Mouse (Mus musculus): ENCODE results near the gene Dclk2. TPM values are rescaled to one million over a fixed set of nuclear protein-coding genes. Genes with fewer than 3 reads are reported as not detected.

Gene Dclk2
- polyA plus RNA-seq, 1 experiment from 2014 or later: 2.3 TPM

GRCm38 (mm10) chr3:86883985-86884384 lies 36.7 kb downstream of the Dclk2 start:
- no peak for TF ChIP-seq CTCF (IDR thresholded peaks at IDR 0.05; ENCODE audit: low read depth)
- Histone ChIP-seq H3K27me3 (replicated peaks; ENCODE audit: control insufficient read depth, insufficient read depth, low read length) (no peaks in the 10 kb centered on the region), H3K4me3 (ENCODE audit: low read depth, low read length) (no peak overlapping the region), H3K9ac (ENCODE audit: low read depth, low read length) (no peak overlapping the region), H3K36me3 (ENCODE audit: control insufficient read depth, insufficient read depth) (no peaks in the 10 kb centered on the region), H3K4me1 (replicated peaks; ENCODE audit: control insufficient read depth, insufficient read depth, low read length) (no peaks in the 10 kb centered on the region), H3K4me2 (replicated peaks; ENCODE audit: low read depth) (no peak overlapping the region), H3K9me3 (ENCODE audit: control insufficient read depth) (no peaks in the 10 kb centered on the region), H3K27ac (ENCODE audit: low read depth, low read length) (no peak overlapping the region)
- ATAC-seq: no peak
- WGBS: 84% methylated on average over 6 of the region's 6 CpGs

- TF ChIP-seq CTCF (IDR thresholded peaks at IDR 0.05; ENCODE audit: low read depth): no peak
- no peak overlapping the region for H3K9ac ChIP-seq (ENCODE audit: low read depth, low read length)
- H3K27ac ChIP-seq (ENCODE audit: low read depth, low read length): no peak overlapping the region
- no peaks in the 10 kb centered on the region for H3K4me1 ChIP-seq (replicated peaks; ENCODE audit: control insufficient read depth, insufficient read depth, low read length)
- H3K27me3 ChIP-seq (replicated peaks; ENCODE audit: control insufficient read depth, insufficient read depth, low read length): no peaks in the 10 kb centered on the region
- 66% methylated on average over 5 of the region's 5 CpGs for whole genome bisulfite sequencing
- H3K36me3 ChIP-seq (ENCODE audit: control insufficient read depth, insufficient read depth): no peaks in the 10 kb centered on the region
- no peaks in the 10 kb centered on the region for H3K9me3 ChIP-seq (ENCODE audit: control insufficient read depth)
- no peak overlapping the region for H3K4me3 ChIP-seq (ENCODE audit: low read depth, low read length)
- no peak overlapping the region for H3K4me2 ChIP-seq (replicated peaks; ENCODE audit: low read depth)
- no peak for ATAC-seq
These were observed 44.7 kb downstream of the Dclk2 start for GRCm38 (mm10) chr3:86875912-86876311.

GRCm38 (mm10) chr3:86873092-86873600 lies 47.5 kb downstream of the Dclk2 start:
- no peak overlapping the region for H3K4me3 ChIP-seq (ENCODE audit: low read depth, low read length)
- WGBS: 82% methylated on average over 6 of the region's 6 CpGs
- H3K9ac ChIP-seq (ENCODE audit: low read depth, low read length): no peak overlapping the region
- TF ChIP-seq CTCF (IDR thresholded peaks at IDR 0.05; ENCODE audit: low read depth): no peak
- no peaks in the 10 kb centered on the region for H3K36me3 ChIP-seq (ENCODE audit: control insufficient read depth, insufficient read depth)
- H3K27ac ChIP-seq (ENCODE audit: low read depth, low read length): no peak overlapping the region
- no peaks in the 10 kb centered on the region for H3K9me3 ChIP-seq (ENCODE audit: control insufficient read depth)
- H3K27me3 ChIP-seq (replicated peaks; ENCODE audit: control insufficient read depth, insufficient read depth, low read length): no peaks in the 10 kb centered on the region
- no peaks in the 10 kb centered on the region; the same call in 1 of the 2 replicates for H3K4me1 ChIP-seq (replicated peaks; ENCODE audit: control insufficient read depth, insufficient read depth, low read length)
- ATAC-seq: no peak
- no peak overlapping the region for H3K4me2 ChIP-seq (replicated peaks; ENCODE audit: low read depth)

- no peak for ATAC-seq
- Histone ChIP-seq H3K27me3 (replicated peaks; ENCODE audit: control insufficient read depth, insufficient read depth, low read length) (no peaks in the 10 kb centered on the region), H3K4me2 (replicated peaks; ENCODE audit: low read depth) (no peak overlapping the region), H3K4me3 (ENCODE audit: low read depth, low read length) (no peak overlapping the region), H3K4me1 (replicated peaks; ENCODE audit: control insufficient read depth, insufficient read depth, low read length) (no peaks in the 10 kb centered on the region; the same call in 1 of the 2 replicates), H3K9me3 (ENCODE audit: control insufficient read depth) (no peaks in the 10 kb centered on the region), H3K27ac (ENCODE audit: low read depth, low read length) (no peak overlapping the region), H3K36me3 (ENCODE audit: control insufficient read depth, insufficient read depth) (no peaks in the 10 kb centered on the region), H3K9ac (ENCODE audit: low read depth, low read length) (no peak overlapping the region)
- 82% methylated on average over 6 of the region's 6 CpGs for WGBS
- no peak for TF ChIP-seq CTCF (IDR thresholded peaks at IDR 0.05; ENCODE audit: low read depth)
These were observed 49.7 kb downstream of the Dclk2 start for GRCm38 (mm10) chr3:86870952-86871351.

- no peak for TF ChIP-seq CTCF (IDR thresholded peaks at IDR 0.05; ENCODE audit: low read depth)
- H3K9me3 ChIP-seq (ENCODE audit: control insufficient read depth): no peaks in the 10 kb centered on the region
- H3K4me2 ChIP-seq (replicated peaks; ENCODE audit: low read depth): no peak overlapping the region
- H3K4me1 ChIP-seq (replicated peaks; ENCODE audit: control insufficient read depth, insufficient read depth, low read length): no peaks in the 10 kb centered on the region; the same call in 1 of the 2 replicates
- ATAC-seq: no peak
- 69% methylated on average over 3 of the region's 3 CpGs for WGBS
- H3K27ac ChIP-seq (ENCODE audit: low read depth, low read length): no peak overlapping the region
- no peak overlapping the region for H3K9ac ChIP-seq (ENCODE audit: low read depth, low read length)
- no peaks in the 10 kb centered on the region for H3K27me3 ChIP-seq (replicated peaks; ENCODE audit: control insufficient read depth, insufficient read depth, low read length)
- no peak overlapping the region for H3K4me3 ChIP-seq (ENCODE audit: low read depth, low read length)
- no peaks in the 10 kb centered on the region for H3K36me3 ChIP-seq (ENCODE audit: control insufficient read depth, insufficient read depth)
These were observed 50.2 kb downstream of the Dclk2 start for GRCm38 (mm10) chr3:86870411-86870810.

- ATAC-seq: no peak
- H3K4me3 ChIP-seq (ENCODE audit: low read depth, low read length): no peak overlapping the region
- H3K27ac ChIP-seq (ENCODE audit: low read depth, low read length): no peak overlapping the region
- 58% methylated on average over 3 of the region's 3 CpGs for WGBS
- no peaks in the 10 kb centered on the region for H3K36me3 ChIP-seq (ENCODE audit: control insufficient read depth, insufficient read depth)
- no peaks in the 10 kb centered on the region for H3K27me3 ChIP-seq (replicated peaks; ENCODE audit: control insufficient read depth, insufficient read depth, low read length)
- no peak overlapping the region for H3K9ac ChIP-seq (ENCODE audit: low read depth, low read length)
- H3K4me1 ChIP-seq (replicated peaks; ENCODE audit: control insufficient read depth, insufficient read depth, low read length): no peaks in the 10 kb centered on the region; the same call in 1 of the 2 replicates
- H3K4me2 ChIP-seq (replicated peaks; ENCODE audit: low read depth): no peak overlapping the region
- H3K9me3 ChIP-seq (ENCODE audit: control insufficient read depth): no peaks in the 10 kb centered on the region
- TF ChIP-seq CTCF (IDR thresholded peaks at IDR 0.05; ENCODE audit: low read depth): no peak
These were observed 51.9 kb downstream of the Dclk2 start for GRCm38 (mm10) chr3:86868721-86869120.
